Mouse (Mus musculus) MEL (cell line): ENCODE data around the gene Med24. TPM values are rescaled to one million over a fixed set of nuclear protein-coding genes. Genes with fewer than 3 reads are reported as not detected.

ENCODE experiments used
- DNase-seq: peaks from one replicate; pipeline ENCODE4 v3.0.0; 2011; ENCODE audit warnings: low read depth, low spot score
- H3K27ac ChIP-seq: 2 replicates; pipeline ENCODE4 v1.5.1; 2012; ENCODE audit warnings: low read depth, mild to moderate bottlenecking, control low read depth, low read length, moderate library complexity; ENCODE audit not compliant: control insufficient read depth
- H3K27me3 ChIP-seq, 2 experiments: fragments of 150-350 bp in 1 of 2; sonication (generic) in 1 of 2; 2 replicates each; pipeline ENCODE4 v1.6.1; 2012; ENCODE audit warnings: low read length in 2 of 2, mild to moderate bottlenecking in 2 of 2, improper control_type of control experiment in 1 of 2, moderate library complexity in 1 of 2; ENCODE audit not compliant: insufficient read depth in 2 of 2, control insufficient read depth in 1 of 2
- H3K36me3 ChIP-seq, 2 experiments: 2 replicates each; pipeline ENCODE4 v1.6.1; 2012 to 2014; ENCODE audit warnings: low read length in 2 of 2, improper control_type of control experiment in 1 of 2, inconsistent platforms in 1 of 2, mild to moderate bottlenecking in 1 of 2; ENCODE audit not compliant: insufficient read depth in 2 of 2, control insufficient read depth in 1 of 2
- H3K4me1 ChIP-seq, 2 experiments: fragments of 150-350 bp in 1 of 2; sonication (generic) in 1 of 2; 2 replicates each; pipeline ENCODE4 v1.6.1; 2012; ENCODE audit warnings: low read length in 2 of 2, improper control_type of control experiment in 1 of 2, mild to moderate bottlenecking in 1 of 2; ENCODE audit not compliant: insufficient read depth in 2 of 2, control insufficient read depth in 1 of 2
- H3K4me3 ChIP-seq, 2 experiments: fragments of 150-350 bp in 1 of 2; sonication (generic) in 1 of 2; 2 replicates each; pipeline ENCODE4 v1.5.1; 2012; ENCODE audit warnings: low read depth in 2 of 2, low read length in 2 of 2, mild to moderate bottlenecking in 2 of 2, moderate library complexity in 2 of 2, control low read depth in 1 of 2, improper control_type of control experiment in 1 of 2; ENCODE audit not compliant: control insufficient read depth in 1 of 2, insufficient read depth in 1 of 2
- H3K79me2 ChIP-seq: 2 replicates; pipeline ENCODE4 v1.6.1; 2012; ENCODE audit warnings: mild to moderate bottlenecking, low read length, moderate library complexity; ENCODE audit not compliant: control insufficient read depth, poor library complexity, insufficient read depth
- H3K9ac ChIP-seq: 2 replicates; pipeline ENCODE4 v1.6.1; 2012; ENCODE audit warnings: low read depth, mild to moderate bottlenecking, control low read depth, low read length, moderate library complexity; ENCODE audit not compliant: control insufficient read depth, poor library complexity, severe bottlenecking
- H3K9me3 ChIP-seq: fragments of 150-350 bp; sonication (generic); replicated peaks from 2 replicates; pipeline ENCODE4 v1.6.1; 2012; ENCODE audit warnings: mild to moderate bottlenecking, low read length, improper control_type of control experiment, moderate library complexity; ENCODE audit not compliant: insufficient read depth
- CHD1 ChIP-seq: IDR thresholded peaks from 2 replicates; pipeline ENCODE4 v1.6.1; 2012; ENCODE audit warnings: low read depth, mild to moderate bottlenecking, inconsistent platforms, low read length, improper control_type of control experiment
- EP300 ChIP-seq, 2 experiments: IDR thresholded peaks; 2 replicates each; pipeline ENCODE4 v1.6.1; 2011; ENCODE audit warnings: improper control_type of control experiment in 2 of 2, low read length in 2 of 2, low read depth in 1 of 2, mild to moderate bottlenecking in 1 of 2
- ETS1 ChIP-seq: IDR thresholded peaks from 2 replicates; pipeline ENCODE4 v1.6.1; 2012; ENCODE audit warnings: low read depth, mild to moderate bottlenecking, inconsistent platforms, low read length, improper control_type of control experiment, moderate library complexity
- GATA1 ChIP-seq: IDR thresholded peaks from 2 replicates; pipeline ENCODE4 v1.6.1; 2011; ENCODE audit warnings: low read depth, low read length, improper control_type of control experiment
- JUND ChIP-seq: IDR thresholded peaks from 2 replicates; pipeline ENCODE4 v1.6.1; 2011; ENCODE audit warnings: low read depth, mild to moderate bottlenecking, improper control_type of control experiment, low read length
- KAT2A ChIP-seq: conservative IDR thresholded peaks from 2 replicates; pipeline ENCODE4 v1.6.1; 2012; ENCODE audit warnings: low read depth, low read length, improper control_type of control experiment, inconsistent platforms
- MAFK ChIP-seq: IDR thresholded peaks from 2 replicates; pipeline ENCODE4 v1.6.1; 2011; ENCODE audit warnings: low read depth, mild to moderate bottlenecking, low read length, improper control_type of control experiment, borderline replicate concordance
- MAX ChIP-seq: IDR thresholded peaks from 2 replicates; pipeline ENCODE4 v1.6.1; 2011; ENCODE audit warnings: low read length, improper control_type of control experiment
- MXI1 ChIP-seq: IDR thresholded peaks from 2 replicates; pipeline ENCODE4 v1.6.1; 2011; ENCODE audit warnings: mild to moderate bottlenecking, low read depth, low read length, improper control_type of control experiment
- MYB ChIP-seq: IDR thresholded peaks from 2 replicates; pipeline ENCODE4 v1.6.1; 2011; ENCODE audit warnings: mild to moderate bottlenecking, low read depth, low read length, improper control_type of control experiment
- MYC ChIP-seq: IDR thresholded peaks from 2 replicates; pipeline ENCODE4 v1.6.1; 2011; ENCODE audit warnings: low read depth, mild to moderate bottlenecking, low read length, improper control_type of control experiment, moderate library complexity
- POLR2AphosphoS2 ChIP-seq: IDR thresholded peaks from 2 replicates; pipeline ENCODE4 v1.6.1; 2011; ENCODE audit warnings: low read length, improper control_type of control experiment
- POLR2AphosphoS5 ChIP-seq: IDR thresholded peaks from 2 replicates; pipeline ENCODE4 v1.6.1; 2012; ENCODE audit warnings: low read depth, borderline replicate concordance, mild to moderate bottlenecking, inconsistent platforms, low read length, moderate library complexity, mixed read lengths
- SIN3A ChIP-seq: IDR thresholded peaks from 2 replicates; pipeline ENCODE4 v1.6.1; 2012; ENCODE audit warnings: low read length, improper control_type of control experiment, inconsistent platforms
- TBP ChIP-seq: IDR thresholded peaks from 2 replicates; pipeline ENCODE4 v1.8.0; 2011; ENCODE audit warnings: low read depth, low read length, improper control_type of control experiment
- TCF12 ChIP-seq: IDR thresholded peaks from 2 replicates; pipeline ENCODE4 v1.6.1; 2014; ENCODE audit warnings: low read depth, mild to moderate bottlenecking, inconsistent platforms, low read length, improper control_type of control experiment, moderate library complexity
- USF1 ChIP-seq: IDR thresholded peaks from 2 replicates; pipeline ENCODE4 v1.6.1; 2014; ENCODE audit warnings: low read depth, mild to moderate bottlenecking, inconsistent platforms, low read length, improper control_type of control experiment, moderate library complexity
- ZC3H11A ChIP-seq: IDR thresholded peaks from 2 replicates; pipeline ENCODE4 v1.6.1; 2012; ENCODE audit warnings: low read depth, mild to moderate bottlenecking, inconsistent platforms, low read length, improper control_type of control experiment
- ZMIZ1 ChIP-seq: IDR thresholded peaks from 2 replicates; pipeline ENCODE4 v1.6.1; 2012; ENCODE audit warnings: low read depth, mild to moderate bottlenecking, inconsistent platforms, low read length, improper control_type of control experiment, moderate library complexity
- polyA plus RNA-seq, 2 experiments: library from polyadenylated mRNA; stranded (reverse) in 1 of 2; unstranded in 1 of 2; fragments of >175 nt in 1 of 2; fragments of >200 nt in 1 of 2; gene quantifications; 2 replicates each; pipeline versions ENCODE4 v1.2.1 to v1.2.4; 2012; ENCODE audit warnings: low replicate concordance in 2 of 2, low read depth in 1 of 2; ENCODE audit not compliant: insufficient read length in 2 of 2, insufficient read depth in 1 of 2, missing spikeins in 1 of 2
- total RNA-seq: library from RNA; depleted of rRNA; stranded (reverse); fragments of 300-350 nt; gene quantifications from 2 replicates; pipeline ENCODE4 v1.2.3, GENCODE M21; 2012

The Med24 gene
- total and polyA plus RNA-seq, 3 experiments = 37.5 to 89.8 TPM; not detected in 1

- TF ChIP-seq KAT2A (no peak), JUND (no peak), CHD1 (no peak)
These were observed 44.5 kb upstream of the Med24 start (continued) for GRCm38 (mm10) chr11:98773635-98774295.

GRCm38 (mm10) chr11:98772667-98773171 is 43.5 kb upstream of the Med24 start:
- Histone ChIP-seq H3K9ac (peak overlapping the region; percentile 59), H3K79me2 (no peaks in the 10 kb centered on the region; the same call in 1 of the 2 replicates), H3K36me3 (peaks cover 0 to 39% of the 10 kb centered on the region in 2 experiments; a peak in 2 of 4 replicates), H3K4me1 (peaks cover 32 to 57% of the 10 kb centered on the region in 2 experiments), H3K27me3 (no peaks in the 10 kb centered on the region), H3K9me3 (no peaks in the 10 kb centered on the region), H3K27ac (peak overlapping the region; percentile 89), H3K4me3 (no peak overlapping the region)
- DNase-seq = peak; percentile 88
- TF ChIP-seq MAX (peak; percentile 98), MYC (peak; percentile 99), SIN3A (peak; percentile 63), JUND (peak; percentile 85; the same call in 1 of the 2 replicates), MXI1 (peak; percentile 97), ZC3H11A (no peak), POLR2AphosphoS5 (peak; percentile 15; the same call in 1 of the 2 replicates), MYB (no peak), ZMIZ1 (no peak), TCF12 (0 out of 2 replicates have a peak, but pooled peaks have one; percentile 10), USF1 (peak; percentile 50; the same call in 1 of the 2 replicates), ETS1 (peak; percentile 74), GATA1 (peak; percentile 79), MAFK (no peak), TBP (peak; percentile 19; the same call in 1 of the 2 replicates), POLR2AphosphoS2 (0 out of 2 replicates have a peak, but pooled peaks have one; percentile 18), EP300 (IDR thresholded peaks at IDR 0.05; ENCODE audit: low read depth in 1 of 2, low read length in 2 of 2) (peak; percentile 23 to 56; a peak in 2 of 4 replicates)
